Mouse (Mus musculus) right cerebral cortex, postnatal 10 days (tissue): ENCODE results near the gene Msl3l2.

Experiments
- DNase-seq, 2 experiments: peaks; one replicate each; pipeline ENCODE4 v3.0.0; 2021; ENCODE audit warnings: low spot score in 2 of 2

Msl3l2 gene

GRCm38 (mm10) chr10:56106333-56106995 is at the start of gene Msl3l2:
TSS of gene Msl3l2 (plus strand) at chr10:56106917.
- peak; percentile 92 for DNase-seq

- peak in 1 of 2 experiments; percentile 42 for DNase-seq
Measured at GRCm38 (mm10) chr10:56058979-56059422, 47.7 kb upstream of the Msl3l2 start.

- DNase-seq: no peak
Measured at GRCm38 (mm10) chr10:56061238-56061830, 45.4 kb upstream of the Msl3l2 start.

GRCm38 (mm10) chr10:56062746-56063145 is 44.0 kb upstream of the Msl3l2 start:
- DNase-seq: no peak

- no peak for DNase-seq
Measured at GRCm38 (mm10) chr10:56089714-56090113, 17.0 kb upstream of the Msl3l2 start.

GRCm38 (mm10) chr10:56094586-56094985 is 12.1 kb upstream of the Msl3l2 start:
- no peak for DNase-seq

- no peak for DNase-seq
Measured at GRCm38 (mm10) chr10:56096757-56097156, 10.0 kb upstream of the Msl3l2 start.

GRCm38 (mm10) chr10:56099126-56099525 is 7.6 kb upstream of the Msl3l2 start:
- DNase-seq: no peak

- DNase-seq: no peak
Measured at GRCm38 (mm10) chr10:56099641-56100310, 6.9 kb upstream of the Msl3l2 start.

GRCm38 (mm10) chr10:56106996-56107334 is 248 bp downstream of the Msl3l2 start:
- no peak for DNase-seq

- DNase-seq: peak; percentile 84 to 85
Measured at GRCm38 (mm10) chr10:56114951-56115635, 8.4 kb downstream of the Msl3l2 start.

GRCm38 (mm10) chr10:56115636-56116180 is 9.0 kb downstream of the Msl3l2 start:
- peak; percentile 44 to 53 for DNase-seq

GRCm38 (mm10) chr10:56126972-56127371 is 20.3 kb downstream of the Msl3l2 start:
- no peak for DNase-seq

- DNase-seq: no peak
Measured at GRCm38 (mm10) chr10:56129642-56130041, 22.9 kb downstream of the Msl3l2 start.

- no peak for DNase-seq
Measured at GRCm38 (mm10) chr10:56137191-56137590, 30.5 kb downstream of the Msl3l2 start.

GRCm38 (mm10) chr10:56148920-56149319 is 42.2 kb downstream of the Msl3l2 start:
- DNase-seq: no peak

GRCm38 (mm10) chr10:56156956-56157355 is 50.2 kb downstream of the Msl3l2 start:
- no peak for DNase-seq

- no peak for DNase-seq
Measured at GRCm38 (mm10) chr10:56158207-56158606, 51.5 kb downstream of the Msl3l2 start.

GRCm38 (mm10) chr10:56158748-56159147 is 52.0 kb downstream of the Msl3l2 start:
- DNase-seq: no peak

GRCm38 (mm10) chr10:56164411-56164810 is 57.7 kb downstream of the Msl3l2 start:
- DNase-seq: no peak

GRCm38 (mm10) chr10:56165758-56166157 is 59.0 kb downstream of the Msl3l2 start:
- no peak for DNase-seq
